Mouse (Mus musculus) liver, adult 2 months (tissue): Measurements from ENCODE around the gene Hps3. TPM values are rescaled to one million over a fixed set of nuclear protein-coding genes. Genes with fewer than 3 reads are reported as not detected.
"Not testable (repeated sequence)": the region's sequence is repeated elsewhere in the genome, so short reads cannot be mapped to it uniquely, and the experiment has no call there.

Experiments
- DNase-seq: peaks from one replicate; pipeline ENCODE4 v3.0.0-alpha.2; 2011; ENCODE audit warnings: low read depth, low spot score; ENCODE audit errors: extremely low read depth
- H3K27ac ChIP-seq: fragments of 200-500 bp; replicated peaks from 2 replicates; pipeline ENCODE4 v1.5.1; 2012; ENCODE audit warnings: low read depth, mild to moderate bottlenecking, control low read depth, inconsistent platforms, low read length; ENCODE audit not compliant: insufficient read depth
- H3K27me3 ChIP-seq: fragments of 200-500 bp; 2 replicates; pipeline ENCODE4 v1.6.1; 2012; ENCODE audit warnings: mild to moderate bottlenecking, moderate library complexity, low read length, inconsistent platforms; ENCODE audit not compliant: control insufficient read depth, insufficient read depth
- H3K36me3 ChIP-seq: fragments of 200-500 bp; 2 replicates; pipeline ENCODE4 v1.6.1; 2012; ENCODE audit warnings: low read length, inconsistent platforms; ENCODE audit not compliant: control insufficient read depth, insufficient read depth
- H3K4me1 ChIP-seq: fragments of 200-500 bp; 2 replicates; pipeline ENCODE4 v1.6.1; 2011; ENCODE audit warnings: low read length; ENCODE audit not compliant: control insufficient read depth, insufficient read depth
- H3K4me3 ChIP-seq: fragments of 200-500 bp; 2 replicates; pipeline ENCODE4 v1.5.1; 2011; ENCODE audit warnings: low read depth, mild to moderate bottlenecking, control low read depth, low read length, moderate library complexity; ENCODE audit not compliant: insufficient read depth
- H3K79me2 ChIP-seq: fragments of 200-500 bp; 2 replicates; pipeline ENCODE4 v1.6.1; 2012; ENCODE audit warnings: inconsistent platforms, mild to moderate bottlenecking, low read length, moderate library complexity; ENCODE audit not compliant: control insufficient read depth, insufficient read depth
- H3K9ac ChIP-seq: fragments of 200-500 bp; 2 replicates; pipeline ENCODE4 v1.6.1; 2012; ENCODE audit warnings: low read depth, mild to moderate bottlenecking, control low read depth, inconsistent platforms, low read length
- CTCF ChIP-seq: fragments of 200-500 bp; IDR thresholded peaks from 2 replicates; pipeline ENCODE4 v1.5.1; 2011; ENCODE audit warnings: low read depth, low read length, control low read depth
- POLR2A ChIP-seq: fragments of 200-500 bp; IDR thresholded peaks from 2 replicates; pipeline ENCODE4 v1.6.1; 2011; ENCODE audit warnings: low read length, control low read depth; ENCODE audit not compliant: insufficient read depth; ENCODE audit errors: extremely low read depth
- WGBS: fragments of 180-500 bp; shearing (Covaris S2); methylation state at CpG from one replicate; pipeline ENCODE4 v1.1.7; 2018; 5-methylcytosine and 5-hydroxymethylcytosine counted together
- polyA plus RNA-seq: library from polyadenylated mRNA; depleted of rRNA; stranded (reverse); fragments of >200 nt; gene quantifications from 2 replicates; pipeline ENCODE4 v1.2.3, GENCODE M21; 2012
- total RNA-seq: library from RNA; depleted of rRNA; stranded (reverse); fragments of >200 nt; gene quantifications from 2 replicates; pipeline ENCODE4 v1.2.3, GENCODE M21; 2014

The Hps3 gene
- total and polyA plus RNA-seq, 2 experiments, result 8.6 to 11.7 TPM

GRCm38 (mm10) chr3:20026996-20027689, 8.0 kb downstream of the Hps3 start:
- Histone ChIP-seq H3K27ac (peak overlapping the region; percentile 12; the same call in 1 of the 2 replicates), H3K4me1 (no peaks in the 10 kb centered on the region), H3K4me3 (no peak overlapping the region), H3K36me3 (peaks cover 37% of the 10 kb centered on the region), H3K27me3 (no peaks in the 10 kb centered on the region), H3K79me2 (no peaks in the 10 kb centered on the region; the same call in 1 of the 2 replicates), H3K9ac (no peak overlapping the region)
- DNase-seq, result peak; percentile 59
- no peak for TF ChIP-seq POLR2A
- TF ChIP-seq CTCF, result no peak
- WGBS, result 87% methylated on average over 8 of the region's 8 CpGs

- no peaks in the 10 kb centered on the region for H3K27me3 ChIP-seq
- TF ChIP-seq CTCF, result no peak
- no peak for TF ChIP-seq POLR2A
- H3K36me3 ChIP-seq, result peaks cover 37% of the 10 kb centered on the region
- H3K27ac ChIP-seq, result no peak overlapping the region
- DNase-seq, result no peak
- no peaks in the 10 kb centered on the region; the same call in 1 of the 2 replicates for H3K79me2 ChIP-seq
- H3K9ac ChIP-seq, result no peak overlapping the region
- H3K4me1 ChIP-seq, result no peaks in the 10 kb centered on the region
- H3K4me3 ChIP-seq, result no peak overlapping the region
Measured at GRCm38 (mm10) chr3:20026481-20026880, 8.6 kb downstream of the Hps3 start.

DNA sequence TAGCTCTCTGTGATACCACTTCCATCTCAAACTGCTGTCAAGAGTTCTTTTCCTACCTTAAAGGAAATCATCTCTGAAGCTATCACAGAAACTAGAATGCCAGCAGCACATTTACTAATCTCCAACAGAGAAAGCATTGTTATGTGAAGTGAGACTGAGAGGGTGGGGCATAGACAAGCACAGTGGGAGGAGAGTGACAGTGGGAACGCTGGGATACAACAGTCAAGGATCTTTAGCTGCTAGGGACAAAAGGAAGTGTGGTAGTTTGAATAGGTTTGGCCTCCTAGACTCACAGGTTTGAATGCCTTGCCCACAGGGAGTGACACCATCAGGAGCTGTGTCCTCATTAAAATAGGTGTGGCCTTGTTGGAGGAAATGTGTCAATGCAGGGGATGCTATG, 11.3 kb downstream of the Hps3 start:
- Histone ChIP-seq H3K27me3 (no peaks in the 10 kb centered on the region), H3K4me1 (no peaks in the 10 kb centered on the region), H3K36me3 (peaks cover 45% of the 10 kb centered on the region), H3K27ac (no peak overlapping the region), H3K79me2 (no peaks in the 10 kb centered on the region), H3K4me3 (no peak overlapping the region), H3K9ac (no peak overlapping the region)
- TF ChIP-seq CTCF (no peak), POLR2A (no peak)
- WGBS, result 73% methylated on average over 1 of the region's 1 CpGs
- DNase-seq, result no peak

GRCm38 (mm10) chr3:20018076-20018475, 17.0 kb downstream of the Hps3 start:
- Histone ChIP-seq H3K27me3 (no peaks in the 10 kb centered on the region), H3K36me3 (peaks cover 46% of the 10 kb centered on the region), H3K79me2 (no peaks in the 10 kb centered on the region), H3K4me3 (no peak overlapping the region), H3K27ac (no peak overlapping the region), H3K9ac (no peak overlapping the region), H3K4me1 (no peaks in the 10 kb centered on the region)
- DNase-seq, result no peak
- 79% methylated on average over 8 of the region's 8 CpGs for whole genome bisulfite sequencing
- TF ChIP-seq POLR2A, result no peak
- TF ChIP-seq CTCF, result no peak

- TF ChIP-seq CTCF, result no peak
- no peak for TF ChIP-seq POLR2A
- Histone ChIP-seq H3K36me3 (peaks cover 48% of the 10 kb centered on the region), H3K79me2 (no peaks in the 10 kb centered on the region), H3K27ac (no peak overlapping the region), H3K4me3 (no peak overlapping the region), H3K4me1 (no peaks in the 10 kb centered on the region), H3K27me3 (no peaks in the 10 kb centered on the region), H3K9ac (no peak overlapping the region)
- DNase-seq, result peak; percentile 62
- 56% methylated on average over 2 of the region's 2 CpGs for WGBS
Measured at GRCm38 (mm10) chr3:20014454-20014853, 20.7 kb downstream of the Hps3 start.

- H3K27ac ChIP-seq, DNase-seq, H3K4me3 ChIP-seq, H3K9ac ChIP-seq, H3K4me1 ChIP-seq, H3K27me3 ChIP-seq, H3K79me2 ChIP-seq: not testable (repeated sequence)
- H3K36me3 ChIP-seq, result peaks cover 39% of the 10 kb centered on the region
- 94% methylated on average over 7 of the region's 7 CpGs for WGBS
Measured at GRCm38 (mm10) chr3:20010905-20011304, 24.2 kb downstream of the Hps3 start.
